Mouse (Mus musculus) gastrocnemius, postnatal 14 days (tissue): ENCODE data around the gene Nudt4. TPM values are rescaled to one million over a fixed set of nuclear protein-coding genes. Genes with fewer than 3 reads are reported as not detected.

Experiments
- DNase-seq: peaks from one replicate; pipeline ENCODE4 v3.0.0; 2021; ENCODE audit warnings: mixed read lengths
- intact Hi-C: fragments of 180-260 bp; cut with DNase I; formaldehyde crosslinking; loops from one replicate; pipeline ENCODE4 v1.15.1; 2025; ENCODE audit warnings: low total_unique reads
- microRNA-seq, 2 experiments: library from miRNA; unstranded; fragments of <30 nt; microRNA quantifications; one replicate each; pipeline ENCODE4 v1.2.0; 2021
- total RNA-seq, 2 experiments: library from RNA; stranded (reverse); gene quantifications; 2 replicates each; pipeline ENCODE4 v1.2.3; 2021

Nudt4 gene
- total RNA-seq, 2 experiments from 2014 or later, result 173 to 192 TPM

DNA sequence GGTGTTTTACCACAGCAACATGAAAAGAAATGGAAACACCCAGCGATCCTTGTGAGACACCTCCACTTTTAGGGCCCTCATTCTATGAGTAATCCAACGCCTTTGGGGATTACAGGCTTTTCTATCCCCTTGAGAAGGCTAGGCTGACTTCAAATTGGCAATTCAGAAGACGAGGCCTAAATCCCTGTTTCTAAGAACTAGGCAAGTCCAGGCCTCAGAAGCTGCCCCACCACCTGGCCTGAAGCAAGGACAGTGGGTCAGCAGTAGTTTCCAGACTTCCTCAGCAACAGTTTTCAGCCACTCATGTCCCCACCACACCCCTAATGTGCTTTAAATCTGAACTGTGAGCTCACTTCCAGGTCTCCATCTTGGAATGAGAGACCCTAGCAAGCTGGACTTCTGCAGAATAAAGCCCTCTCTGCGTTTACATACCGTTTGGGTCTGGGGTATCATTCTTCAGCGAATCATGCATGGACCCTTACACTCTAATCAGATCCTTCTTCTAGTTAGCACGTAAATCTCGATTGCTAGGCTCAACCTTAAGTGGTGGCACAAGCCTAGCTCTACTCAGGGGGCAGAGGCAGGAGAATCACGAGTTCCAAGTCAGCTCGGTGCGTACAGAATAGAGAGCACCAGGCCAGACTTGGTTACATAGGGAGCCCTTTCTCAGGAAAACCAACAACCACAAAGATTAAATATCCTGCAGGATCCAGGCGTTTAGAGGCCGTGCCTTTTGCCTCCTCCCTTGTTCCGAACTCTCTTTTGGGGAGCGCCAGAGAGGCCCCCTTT, 50.0 kb downstream of the Nudt4 start:
- intact Hi-C loops, result no loop called here
- no peak for DNase-seq

DNA sequence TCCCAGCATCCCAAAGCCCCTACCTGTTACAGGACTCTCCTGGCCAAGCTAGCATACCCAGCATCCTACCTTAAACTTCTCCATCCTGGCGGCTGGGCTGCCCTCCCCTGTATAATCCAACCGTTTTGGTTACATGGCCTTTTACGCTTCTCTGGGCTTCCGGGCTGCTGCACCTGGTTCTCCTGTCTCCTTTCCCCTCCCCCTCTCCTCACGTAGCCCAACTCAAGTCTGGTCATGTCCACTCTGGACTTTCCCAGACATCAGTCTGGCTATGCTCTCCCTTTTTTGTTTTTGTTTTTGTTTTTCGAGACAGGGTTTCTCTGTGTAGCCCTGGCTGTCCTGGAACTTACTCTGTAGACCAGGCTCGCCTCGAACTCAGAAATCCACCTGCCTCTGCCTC, 51.3 kb downstream of the Nudt4 start:
- intact Hi-C loops, result no loop called here
- DNase-seq, result no peak

DNA sequence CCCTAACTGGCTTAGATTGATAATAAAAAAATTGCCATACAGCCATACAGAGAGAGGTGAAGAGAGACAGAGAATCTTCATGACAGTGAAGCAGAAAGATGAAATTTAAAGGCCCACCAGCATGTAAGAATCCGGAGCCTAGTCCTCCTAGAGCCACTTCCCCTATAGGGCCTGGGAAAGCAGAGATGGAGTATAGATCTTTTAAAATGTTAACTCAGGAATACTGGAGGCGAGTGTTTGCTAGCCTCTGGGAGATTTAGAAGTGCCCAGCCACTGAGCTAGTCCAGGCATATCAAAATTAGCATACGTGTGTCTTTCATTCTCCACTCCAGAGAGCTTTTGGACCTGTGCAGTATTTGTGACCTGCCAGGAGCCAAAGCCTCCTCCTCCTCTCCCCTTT, 54.7 kb downstream of the Nudt4 start:
- intact Hi-C loops, result no loop called here
- no peak for DNase-seq

DNA sequence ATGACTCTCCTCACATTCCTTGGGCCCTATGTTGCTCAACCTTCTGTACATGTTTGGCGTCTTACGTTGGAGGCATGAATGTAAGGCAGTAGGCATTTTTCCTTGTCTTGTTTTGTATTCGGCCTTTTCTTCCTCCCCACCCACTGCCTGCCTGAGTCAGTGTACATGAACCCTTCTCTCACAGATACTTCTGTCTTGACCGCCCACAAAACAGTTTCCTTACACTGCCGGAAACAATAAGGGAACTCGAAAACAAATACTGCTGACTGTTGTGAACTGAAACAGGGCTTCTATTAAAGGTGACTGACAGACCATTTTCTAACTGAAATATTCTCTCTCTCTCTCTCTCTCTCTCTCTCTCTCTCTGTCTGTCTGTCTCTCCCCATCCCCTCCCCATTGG, 55.2 kb downstream of the Nudt4 start:
- no peak for DNase-seq
- intact Hi-C loops, result no loop called here

DNA sequence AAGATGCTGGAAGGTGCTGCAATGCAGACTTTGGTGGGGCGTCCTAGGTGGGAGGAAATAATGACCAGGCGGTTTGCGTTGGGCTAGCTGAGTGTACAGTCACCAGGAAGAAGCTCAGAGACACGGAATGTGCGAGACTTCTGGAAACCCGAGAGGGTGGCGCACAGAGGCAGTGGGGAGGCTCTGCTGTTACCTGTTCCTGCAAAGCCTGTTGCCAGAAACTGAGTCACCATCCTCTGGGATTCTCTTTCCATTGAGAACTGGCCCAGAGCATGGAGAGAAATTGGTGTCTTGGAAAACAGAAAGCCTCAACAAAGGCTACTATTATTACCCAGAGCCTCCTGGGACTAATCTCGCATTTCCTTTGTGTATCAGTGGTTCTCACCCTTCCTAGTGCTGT, 55.8 kb downstream of the Nudt4 start:
- intact Hi-C loops, result no loop called here
- no peak for DNase-seq

DNA sequence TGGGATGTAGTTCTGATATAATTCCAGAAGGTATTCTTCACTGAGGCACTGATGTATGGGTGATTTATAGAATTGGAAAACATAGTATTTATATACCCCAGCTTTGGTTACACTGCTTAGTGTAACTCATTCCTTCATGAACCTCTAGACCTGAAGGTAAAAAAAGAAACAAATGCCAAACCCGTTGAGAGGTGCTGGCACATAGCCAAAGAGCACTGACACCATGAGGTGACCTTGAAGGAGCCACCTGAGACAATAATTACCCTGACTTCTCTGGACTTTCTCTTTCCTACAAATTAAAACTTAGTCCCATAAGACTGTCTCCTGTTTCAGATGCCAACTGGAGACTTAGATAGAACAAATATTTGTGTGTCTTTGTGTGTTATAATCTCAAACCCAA, 59.6 kb downstream of the Nudt4 start:
- intact Hi-C loops, result no loop called here

DNA sequence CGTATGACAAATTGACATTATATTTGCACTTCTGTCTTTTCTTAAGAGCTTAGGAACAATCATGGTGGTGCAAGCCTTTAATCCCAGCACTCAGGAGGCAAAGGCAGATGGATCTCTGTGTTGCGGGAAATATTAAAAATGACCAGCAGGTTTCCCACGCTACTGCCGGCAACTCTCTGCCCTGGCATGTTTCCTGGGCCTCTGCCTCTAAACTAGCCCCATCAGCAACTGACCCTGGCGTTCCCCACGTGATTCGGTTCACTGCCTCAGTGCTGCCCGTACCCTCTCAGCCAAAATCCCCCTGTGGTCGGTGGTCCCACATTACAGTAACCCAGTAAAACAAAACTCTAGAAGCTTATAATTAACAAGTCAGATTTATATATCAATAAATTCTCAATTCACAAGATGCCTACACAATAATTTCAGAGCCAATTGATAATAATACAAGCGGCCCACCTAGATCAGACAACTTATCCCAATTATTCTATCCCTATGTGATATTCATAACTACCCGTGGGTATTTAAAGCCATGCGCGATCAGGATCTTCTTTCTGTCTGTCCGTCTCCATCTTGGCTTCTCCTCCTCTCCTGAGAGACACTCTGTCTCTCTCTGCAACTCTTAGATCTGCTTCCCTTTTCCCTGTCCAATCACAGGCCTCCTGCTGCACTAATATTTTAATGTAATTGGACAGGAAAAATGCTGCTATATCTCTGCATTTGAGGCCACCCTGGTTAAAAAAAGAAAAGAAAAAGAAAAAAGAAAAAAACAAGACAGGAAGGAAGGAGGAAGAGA, 60.3 kb downstream of the Nudt4 start:
- intact Hi-C loops, result no loop called here
- no peak for DNase-seq

More for the DNA sequence above, 59.6 kb downstream of the Nudt4 start:
- no peak for DNase-seq

DNA sequence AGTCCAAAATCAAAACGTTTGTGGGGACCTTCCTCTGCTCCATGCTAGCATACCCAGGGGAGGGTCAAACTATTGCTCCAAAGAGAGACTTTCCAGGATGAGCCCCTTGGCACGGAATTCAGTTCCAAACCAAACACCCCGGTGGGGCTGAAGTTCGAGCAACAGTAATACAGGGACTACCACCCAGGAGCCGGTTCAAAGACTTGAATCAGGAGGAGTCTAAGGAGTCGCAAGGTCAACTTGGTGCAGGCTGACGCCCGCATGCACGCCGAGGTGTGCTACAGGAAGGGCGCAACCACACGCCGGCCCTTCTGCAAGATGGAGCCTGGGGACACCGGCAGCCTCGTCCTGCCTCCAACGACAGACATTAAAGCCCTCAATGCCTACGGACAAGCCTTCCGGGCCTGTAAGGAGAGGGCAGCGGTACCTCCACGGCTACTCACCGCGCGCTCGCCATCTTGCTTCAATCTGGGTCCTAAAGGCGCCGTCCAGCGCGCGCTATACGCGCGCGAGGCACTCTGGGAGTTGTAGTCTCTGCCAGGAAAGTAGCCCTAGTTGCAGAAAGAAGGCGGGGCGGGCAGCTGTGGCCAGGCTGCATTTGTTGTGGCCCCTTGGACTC, 62.4 kb downstream of the Nudt4 start, which contains the start of gene Mrpl42:
Gene Mrpl42 (minus strand): TSS at position 478 of the 619 bp plus-strand sequence.
- DNase-seq, result peak; percentile 89
- intact Hi-C loops, result no loop called here

DNA sequence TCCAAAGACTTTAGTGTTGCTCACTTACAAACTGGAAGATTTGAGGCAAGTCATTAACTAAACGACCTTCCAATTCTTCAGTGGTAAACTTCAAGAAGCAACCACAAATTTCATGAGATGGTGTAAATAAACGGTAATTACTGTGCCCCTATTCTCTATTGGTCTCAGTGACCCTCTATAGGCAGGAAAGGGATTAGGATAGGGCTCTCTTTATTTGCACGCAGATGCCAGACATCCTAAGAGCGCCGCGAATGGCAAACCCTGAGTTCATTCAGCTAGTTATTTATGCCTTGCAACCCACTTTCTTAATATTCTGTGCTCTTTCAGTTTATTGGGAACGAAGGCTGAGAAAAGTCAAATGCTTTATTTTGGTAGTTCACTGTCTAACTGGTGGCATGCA, 62.9 kb downstream of the Nudt4 start:
- no peak for DNase-seq
- intact Hi-C loops, result no loop called here

Small RNAs within 50 kb of the gene (microRNA-seq; reads per million reads assigned to microRNA genes)
- gene Mir3058, result 8.0 to 8.9 reads per million in 2 experiments

Other genes starting within 250 kb of the Nudt4 start
- gene Cradd, start 240.0 kb downstream of the Nudt4 start, total RNA-seq, result 10 to 100 TPM; 10.5 to 12.0 TPM
- 1 to 10 TPM; 8.2 to 9.4 TPM for gene Socs2, start 147.0 kb downstream of the Nudt4 start, total RNA-seq
- gene Mrpl42, start 62.2 kb downstream of the Nudt4 start, total RNA-seq, result 100 to 1,000 TPM; 224 to 246 TPM
- 100 to 1,000 TPM in 1 of 2 experiments, 10 to 100 TPM in 1; 91.7 to 110 TPM for gene Ube2n, start 49.0 kb downstream of the Nudt4 start, total RNA-seq
- not detected for gene Anapc15-ps, start 109.3 kb upstream of the Nudt4 start, total RNA-seq